10 mouse cellular contexts compared by ENCODE assay signal in the genomic region with DNA sequence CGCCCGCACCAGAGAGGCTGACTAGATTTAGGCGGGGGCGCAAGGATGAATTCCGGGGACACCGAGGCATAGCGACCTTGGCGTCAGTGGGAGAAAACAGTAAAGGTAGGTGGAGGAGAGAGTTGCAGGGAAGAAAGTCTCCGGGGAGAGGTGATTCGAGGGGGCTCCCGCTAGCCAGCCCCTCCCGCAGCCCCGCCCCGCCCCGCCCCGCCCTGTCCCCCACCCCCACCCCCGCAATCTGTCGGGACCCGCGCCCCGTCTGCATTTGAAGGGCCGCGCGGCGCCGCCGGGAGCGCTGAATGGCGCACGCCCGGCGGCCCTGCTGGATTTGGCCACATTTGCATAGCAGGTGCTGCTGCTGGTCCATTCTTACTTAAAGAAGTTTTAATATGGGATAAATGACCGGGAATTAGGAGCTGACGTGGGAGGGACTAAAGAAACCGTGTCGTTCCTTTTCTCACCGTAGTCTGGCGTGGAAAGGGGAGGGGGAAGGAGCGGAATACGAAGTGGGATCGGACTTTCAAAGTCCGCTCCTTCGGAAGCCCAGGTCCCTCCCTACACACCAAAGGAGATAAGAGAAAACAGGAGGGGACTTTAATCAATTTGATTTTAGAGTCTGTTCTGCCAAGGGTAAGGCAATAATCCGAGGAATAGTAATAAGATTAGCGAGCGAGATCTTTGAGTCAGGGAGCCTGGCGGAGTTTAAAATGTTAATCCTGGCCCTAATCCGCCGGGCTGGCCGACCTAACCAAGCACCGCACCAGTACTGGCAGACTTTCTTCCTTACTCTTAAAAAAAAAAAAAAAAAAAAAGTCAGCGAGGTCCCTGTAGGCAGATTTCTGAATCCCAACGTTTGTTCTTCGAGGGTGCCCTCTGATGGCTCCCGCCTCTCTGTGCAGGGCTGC. TPM values are rescaled to one million over a fixed set of nuclear protein-coding genes. Genes with fewer than 3 reads are reported as not detected.
DNase-seq lines count a peak whose midpoint lies in the region; ATAC-seq and TF ChIP-seq lines count a peak whose summit lies in the region.
"Had no signal": no experiment of that assay in that cellular context is flagged by ENCODE, and none has a peak within 500 bp of the region (broad histone marks: within the 10 kb centered on the region; RNA-seq: fewer than 3 reads in every experiment).

No protein-coding gene starts in this region.

- no peak for TF ChIP-seq POLR2A in cortical plate, adult 2 months (IDR thresholded peaks at IDR 0.05; ENCODE audit: extremely low read depth, insufficient read depth, low read length)

- H3K4me3 ChIP-seq in kidney, postnatal 0 days (replicated peaks; ENCODE audit: low read depth, low read length), result peak overlapping the region; percentile 18
- no peak overlapping the region for H3K4me3 ChIP-seq in cortical plate, adult 2 months (ENCODE audit: insufficient read depth, low read length)
- peak overlapping the region; percentile 28 for H3K4me3 ChIP-seq in hindbrain, embryonic 13.5 days
- peak overlapping the region; percentile 26 for H3K4me3 ChIP-seq in neural tube, embryonic 11.5 days (ENCODE audit: low read depth, low read length)
- H3K4me3 ChIP-seq: erythroblast, embryonic 14.5 days had no signal

- peak overlapping the region; percentile 35 for H3K4me2 ChIP-seq in kidney, postnatal 0 days (ENCODE audit: low read length)
- H3K4me2 ChIP-seq in hindbrain, embryonic 13.5 days, result peak overlapping the region; percentile 54
- H3K4me2 ChIP-seq in neural tube, embryonic 11.5 days (ENCODE audit: low read depth), result peak overlapping the region; percentile 60

- H3K9ac ChIP-seq in kidney, postnatal 0 days (ENCODE audit: low read depth, low read length), result no peak overlapping the region
- H3K9ac ChIP-seq in hindbrain, embryonic 13.5 days, result peak overlapping the region; percentile 53
- peak overlapping the region; percentile 47 for H3K9ac ChIP-seq in neural tube, embryonic 11.5 days (ENCODE audit: low read length)

- peak; percentile 15; the same call in 1 of the 2 replicates for TF ChIP-seq CTCF in kidney, postnatal 0 days (IDR thresholded peaks at IDR 0.05; ENCODE audit: low read depth)
- peak; percentile 20; the same call in 1 of the 2 replicates for TF ChIP-seq CTCF in cortical plate, adult 2 months (IDR thresholded peaks at IDR 0.05; ENCODE audit: extremely low read depth, insufficient read depth, low read length)

- H3K27ac ChIP-seq in kidney, postnatal 0 days, result no peak overlapping the region
- no peak overlapping the region for H3K27ac ChIP-seq in cortical plate, adult 2 months (ENCODE audit: insufficient read depth, low read length)
- H3K27ac ChIP-seq in hindbrain, embryonic 13.5 days, result no peak overlapping the region
- H3K27ac ChIP-seq in neural tube, embryonic 11.5 days (ENCODE audit: low read depth, low read length), result peak overlapping the region; percentile 83

- DNase-seq in kidney, postnatal 0 days (ENCODE audit: low spot score), result no peak
- DNase-seq in kidney, adult 11 months, result no peak
- peak; percentile 55 for DNase-seq in neural tube, embryonic 11.5 days (ENCODE audit: low spot score)
- no peak for DNase-seq in B cell, adult 2 months
- no peak for DNase-seq in urinary bladder, postnatal 36 days (ENCODE audit: low spot score in 2 of 2)
- DNase-seq in frontal cortex, postnatal 10 days (ENCODE audit: low spot score in 2 of 2), result no peak
- DNase-seq: lung, adult 2 months had no signal

- H3K27me3 ChIP-seq in kidney, postnatal 0 days (ENCODE audit: insufficient read depth, low read length), result peaks cover 76% of the 10 kb centered on the region
- H3K27me3 ChIP-seq in hindbrain, embryonic 13.5 days, result peaks cover 99% of the 10 kb centered on the region
- peaks cover 83% of the 10 kb centered on the region for H3K27me3 ChIP-seq in neural tube, embryonic 11.5 days (ENCODE audit: control insufficient read depth, insufficient read depth, low read length)

- H3K9me3 ChIP-seq in kidney, postnatal 0 days (replicated peaks; ENCODE audit: low read length), result no peaks in the 10 kb centered on the region
- no peaks in the 10 kb centered on the region for H3K9me3 ChIP-seq in hindbrain, embryonic 13.5 days
- H3K9me3 ChIP-seq in neural tube, embryonic 11.5 days (ENCODE audit: control insufficient read depth, low read length), result no peaks in the 10 kb centered on the region

- under 1% methylated on average over 55 of the region's 55 CpGs for WGBS in kidney, postnatal 0 days
- under 1% methylated on average over 55 of the region's 55 CpGs for WGBS in hindbrain, embryonic 13.5 days
- WGBS in neural tube, embryonic 11.5 days, result under 1% methylated on average over 47 of the region's 55 CpGs

- no peaks in the 10 kb centered on the region for H3K4me1 ChIP-seq in kidney, postnatal 0 days (replicated peaks; ENCODE audit: insufficient read depth, low read length)
- H3K4me1 ChIP-seq in cortical plate, adult 2 months (ENCODE audit: control insufficient read depth, insufficient read depth, low read length), result no peaks in the 10 kb centered on the region
- H3K4me1 ChIP-seq in hindbrain, embryonic 13.5 days (replicated peaks), result peaks cover 37% of the 10 kb centered on the region
- H3K4me1 ChIP-seq in neural tube, embryonic 11.5 days (ENCODE audit: control insufficient read depth, insufficient read depth, low read length), result peaks cover 33% of the 10 kb centered on the region

- no peak for ATAC-seq in kidney, postnatal 0 days (replicated peaks; ENCODE audit: low FRiP score, low read depth)
- ATAC-seq in hindbrain, embryonic 13.5 days (ENCODE audit: low FRiP score), result no peak
- ATAC-seq in neural tube, embryonic 11.5 days (ENCODE audit: insufficient read depth, low FRiP score, low TSS enrichment), result no peak

- no peaks in the 10 kb centered on the region for H3K36me3 ChIP-seq in kidney, postnatal 0 days (ENCODE audit: insufficient read depth, low read length)
- no peaks in the 10 kb centered on the region for H3K36me3 ChIP-seq in hindbrain, embryonic 13.5 days
- H3K36me3 ChIP-seq in neural tube, embryonic 11.5 days (ENCODE audit: control insufficient read depth, insufficient read depth, low read length), result no peaks in the 10 kb centered on the region

RNA-seq across cellular contexts. Expression of a gene that starts 7.3 kb away (rescaled TPM):
- polyA plus RNA-seq in kidney, postnatal 0 days (2015; fragmentation: Nextera tagmentation; extraction: Ambion mirVana), result not detected in 2 replicates
- 0.21 and 0.23 TPM in 2 replicates for polyA plus RNA-seq in cortical plate, adult 2 months (2012; rRNA removed)
- polyA plus RNA-seq in hindbrain, embryonic 13.5 days (2015; fragmentation: Nextera tagmentation; extraction: Ambion mirVana), result 5.9 and 9.8 TPM in 2 replicates
- 37.3 and 44.0 TPM in 2 replicates for polyA plus RNA-seq in neural tube, embryonic 11.5 days (2014; fragmentation: Nextera tagmentation; extraction: Ambion mirVana)
- polyA plus RNA-seq: erythroblast, embryonic 14.5 days; lung, adult 2 months had no signal

RNA-seq across cellular contexts. Expression of a gene that starts 37.1 kb away (rescaled TPM):
- 76.4 and 88.1 TPM in 2 replicates for polyA plus RNA-seq in kidney, postnatal 0 days (2015; fragmentation: Nextera tagmentation; extraction: Ambion mirVana)
- 154 and 155 TPM in 2 replicates for polyA plus RNA-seq in cortical plate, adult 2 months (2012; rRNA removed)
- polyA plus RNA-seq in hindbrain, embryonic 13.5 days (2015; fragmentation: Nextera tagmentation; extraction: Ambion mirVana), result 4.9 and 8.2 TPM in 2 replicates
- polyA plus RNA-seq in neural tube, embryonic 11.5 days (2014; fragmentation: Nextera tagmentation; extraction: Ambion mirVana), result 35.7 and 42.4 TPM in 2 replicates
- polyA plus RNA-seq: erythroblast, embryonic 14.5 days had no signal
